Mouse (Mus musculus): ENCODE measurements at regions not wholly inside any gene's neighbourhood (a gene's known extent, or its start where the extent isn't known, plus 50 kb on each side); places are given as distances from the start of the nearest gene placed in this dataset.

- 92% methylated on average over 7 of the region's 7 CpGs for WGBS
- no peak overlapping the region for H3K4me3 ChIP-seq (ENCODE audit: low read depth, low read length)
- H3K9me3 ChIP-seq (ENCODE audit: control insufficient read depth, low read length) = no peaks in the 10 kb centered on the region
- H3K27ac ChIP-seq (replicated peaks; ENCODE audit: low read depth, low read length) = no peak overlapping the region
- H3K27me3 ChIP-seq (replicated peaks; ENCODE audit: control insufficient read depth, insufficient read depth, low read length) = no peaks in the 10 kb centered on the region
- H3K4me2 ChIP-seq (ENCODE audit: low read depth, low read length) = no peak overlapping the region
- H3K36me3 ChIP-seq (ENCODE audit: control insufficient read depth, insufficient read depth, low read length) = no peaks in the 10 kb centered on the region
- peaks cover 9% of the 10 kb centered on the region; the same call in 1 of the 2 replicates for H3K4me1 ChIP-seq (ENCODE audit: control insufficient read depth, insufficient read depth, low read length)
- ATAC-seq (ENCODE audit: low read depth) = no peak
- no peak for DNase-seq (ENCODE audit: low spot score)
- no peak overlapping the region for H3K9ac ChIP-seq (ENCODE audit: low read depth, low read length)
Measured at GRCm38 (mm10) chr11:89178436-89178835, 104.8 kb downstream of the Gm525 start.

GRCm38 (mm10) chr11:89175511-89175910 lies 101.9 kb downstream of the Gm525 start:
- Histone ChIP-seq H3K27me3 (replicated peaks; ENCODE audit: control insufficient read depth, insufficient read depth, low read length) (no peaks in the 10 kb centered on the region), H3K9me3 (ENCODE audit: control insufficient read depth, low read length) (no peaks in the 10 kb centered on the region), H3K9ac (ENCODE audit: low read depth, low read length) (0 out of 2 replicates have a peak overlapping the region, but pooled peaks have one; percentile 5), H3K36me3 (ENCODE audit: control insufficient read depth, insufficient read depth, low read length) (no peaks in the 10 kb centered on the region), H3K4me2 (ENCODE audit: low read depth, low read length) (peak overlapping the region; percentile 44), H3K4me3 (ENCODE audit: low read depth, low read length) (no peak overlapping the region; the same call in 1 of the 2 replicates), H3K4me1 (ENCODE audit: control insufficient read depth, insufficient read depth, low read length) (peaks cover 9% of the 10 kb centered on the region; the same call in 1 of the 2 replicates), H3K27ac (replicated peaks; ENCODE audit: low read depth, low read length) (peak overlapping the region; percentile 61; the same call in 1 of the 2 replicates)
- ATAC-seq (ENCODE audit: low read depth) (peak; percentile 86), DNase-seq (ENCODE audit: low spot score) (peak; percentile 60)
- 3% methylated on average over 9 of the region's 9 CpGs for WGBS

GRCm38 (mm10) chr11:89174967-89175366 lies 101.3 kb downstream of the Gm525 start:
- H3K4me2 ChIP-seq (ENCODE audit: low read depth, low read length) = peak overlapping the region; percentile 44
- no peaks in the 10 kb centered on the region for H3K36me3 ChIP-seq (ENCODE audit: control insufficient read depth, insufficient read depth, low read length)
- no peak overlapping the region; the same call in 1 of the 2 replicates for H3K27ac ChIP-seq (replicated peaks; ENCODE audit: low read depth, low read length)
- H3K27me3 ChIP-seq (replicated peaks; ENCODE audit: control insufficient read depth, insufficient read depth, low read length) = no peaks in the 10 kb centered on the region
- 9% methylated on average over 6 of the region's 6 CpGs for WGBS
- no peak overlapping the region for H3K9ac ChIP-seq (ENCODE audit: low read depth, low read length)
- ATAC-seq (ENCODE audit: low read depth) (peak; percentile 39; the same call in 1 of the 2 replicates), DNase-seq (ENCODE audit: low spot score) (peak; percentile 44)
- peaks cover 9% of the 10 kb centered on the region; the same call in 1 of the 2 replicates for H3K4me1 ChIP-seq (ENCODE audit: control insufficient read depth, insufficient read depth, low read length)
- no peak overlapping the region for H3K4me3 ChIP-seq (ENCODE audit: low read depth, low read length)
- no peaks in the 10 kb centered on the region for H3K9me3 ChIP-seq (ENCODE audit: control insufficient read depth, low read length)

- no peak overlapping the region for H3K9ac ChIP-seq (ENCODE audit: low read depth, low read length)
- no peaks in the 10 kb centered on the region for H3K9me3 ChIP-seq (ENCODE audit: control insufficient read depth, low read length)
- no peak overlapping the region for H3K27ac ChIP-seq (replicated peaks; ENCODE audit: low read depth, low read length)
- no peaks in the 10 kb centered on the region for H3K4me1 ChIP-seq (ENCODE audit: control insufficient read depth, insufficient read depth, low read length)
- no peaks in the 10 kb centered on the region for H3K36me3 ChIP-seq (ENCODE audit: control insufficient read depth, insufficient read depth, low read length)
- 9% methylated on average over 6 of the region's 6 CpGs for WGBS
- ATAC-seq (ENCODE audit: low read depth) = 0 out of 2 replicates have a peak, but pooled peaks have one; percentile 33
- H3K4me3 ChIP-seq (ENCODE audit: low read depth, low read length) = no peak overlapping the region
- no peak overlapping the region for H3K4me2 ChIP-seq (ENCODE audit: low read depth, low read length)
- no peaks in the 10 kb centered on the region for H3K27me3 ChIP-seq (replicated peaks; ENCODE audit: control insufficient read depth, insufficient read depth, low read length)
- DNase-seq (ENCODE audit: low spot score) = peak; percentile 91
Measured at GRCm38 (mm10) chr11:89165278-89165677, 91.6 kb downstream of the Gm525 start.

- DNase-seq (ENCODE audit: low spot score) (no peak), ATAC-seq (ENCODE audit: low read depth) (no peak)
- Histone ChIP-seq H3K9ac (ENCODE audit: low read depth, low read length) (no peak overlapping the region), H3K27me3 (replicated peaks; ENCODE audit: control insufficient read depth, insufficient read depth, low read length) (no peaks in the 10 kb centered on the region), H3K4me1 (ENCODE audit: control insufficient read depth, insufficient read depth, low read length) (no peaks in the 10 kb centered on the region), H3K4me2 (ENCODE audit: low read depth, low read length) (no peak overlapping the region), H3K4me3 (ENCODE audit: low read depth, low read length) (no peak overlapping the region), H3K9me3 (ENCODE audit: control insufficient read depth, low read length) (no peaks in the 10 kb centered on the region), H3K27ac (replicated peaks; ENCODE audit: low read depth, low read length) (no peak overlapping the region), H3K36me3 (ENCODE audit: control insufficient read depth, insufficient read depth, low read length) (no peaks in the 10 kb centered on the region)
- WGBS = 60% methylated on average over 13 of the region's 13 CpGs
Measured at GRCm38 (mm10) chr11:89153466-89154406, 80.1 kb downstream of the Gm525 start.

- Histone ChIP-seq H3K4me2 (ENCODE audit: low read depth, low read length) (no peak overlapping the region), H3K4me1 (ENCODE audit: control insufficient read depth, insufficient read depth, low read length) (no peaks in the 10 kb centered on the region), H3K9ac (ENCODE audit: low read depth, low read length) (no peak overlapping the region), H3K36me3 (ENCODE audit: control insufficient read depth, insufficient read depth, low read length) (no peaks in the 10 kb centered on the region), H3K27ac (replicated peaks; ENCODE audit: low read depth, low read length) (no peak overlapping the region), H3K9me3 (ENCODE audit: control insufficient read depth, low read length) (no peaks in the 10 kb centered on the region), H3K4me3 (ENCODE audit: low read depth, low read length) (no peak overlapping the region), H3K27me3 (replicated peaks; ENCODE audit: control insufficient read depth, insufficient read depth, low read length) (no peaks in the 10 kb centered on the region)
- DNase-seq (ENCODE audit: low spot score) = no peak
- no peak for ATAC-seq (ENCODE audit: low read depth)
- 89% methylated on average over 8 of the region's 8 CpGs for WGBS
Measured at GRCm38 (mm10) chr11:89147990-89148389, 74.3 kb downstream of the Gm525 start.

GRCm38 (mm10) chr11:89145281-89145945 lies 71.8 kb downstream of the Gm525 start:
- peak; percentile 78 for DNase-seq (ENCODE audit: low spot score)
- Histone ChIP-seq H3K4me1 (ENCODE audit: control insufficient read depth, insufficient read depth, low read length) (0 out of 2 replicates have a peak, but pooled peaks cover 6% of the 10 kb centered on the region), H3K27ac (replicated peaks; ENCODE audit: low read depth, low read length) (no peak overlapping the region), H3K9ac (ENCODE audit: low read depth, low read length) (no peak overlapping the region), H3K36me3 (ENCODE audit: control insufficient read depth, insufficient read depth, low read length) (no peaks in the 10 kb centered on the region), H3K4me2 (ENCODE audit: low read depth, low read length) (no peak overlapping the region), H3K27me3 (replicated peaks; ENCODE audit: control insufficient read depth, insufficient read depth, low read length) (no peaks in the 10 kb centered on the region), H3K4me3 (ENCODE audit: low read depth, low read length) (no peak overlapping the region), H3K9me3 (ENCODE audit: control insufficient read depth, low read length) (no peaks in the 10 kb centered on the region)
- ATAC-seq (ENCODE audit: low read depth) = peak; percentile 83
- 56% methylated on average over 19 of the region's 19 CpGs for WGBS

- ATAC-seq (ENCODE audit: low read depth) (peak; percentile 30; the same call in 1 of the 2 replicates), DNase-seq (ENCODE audit: low spot score) (peak; percentile 51)
- Histone ChIP-seq H3K4me1 (ENCODE audit: control insufficient read depth, insufficient read depth, low read length) (0 out of 2 replicates have a peak, but pooled peaks cover 6% of the 10 kb centered on the region), H3K9ac (ENCODE audit: low read depth, low read length) (no peak overlapping the region), H3K36me3 (ENCODE audit: control insufficient read depth, insufficient read depth, low read length) (no peaks in the 10 kb centered on the region), H3K4me2 (ENCODE audit: low read depth, low read length) (no peak overlapping the region), H3K4me3 (ENCODE audit: low read depth, low read length) (no peak overlapping the region), H3K27me3 (replicated peaks; ENCODE audit: control insufficient read depth, insufficient read depth, low read length) (no peaks in the 10 kb centered on the region), H3K9me3 (ENCODE audit: control insufficient read depth, low read length) (no peaks in the 10 kb centered on the region), H3K27ac (replicated peaks; ENCODE audit: low read depth, low read length) (no peak overlapping the region; the same call in 1 of the 2 replicates)
- 46% methylated on average over 9 of the region's 9 CpGs for WGBS
Measured at GRCm38 (mm10) chr11:89142527-89143154, 69.0 kb downstream of the Gm525 start.
